Comparison of ENCODE assay signal across 19 mouse cellular contexts in the genomic region with DNA sequence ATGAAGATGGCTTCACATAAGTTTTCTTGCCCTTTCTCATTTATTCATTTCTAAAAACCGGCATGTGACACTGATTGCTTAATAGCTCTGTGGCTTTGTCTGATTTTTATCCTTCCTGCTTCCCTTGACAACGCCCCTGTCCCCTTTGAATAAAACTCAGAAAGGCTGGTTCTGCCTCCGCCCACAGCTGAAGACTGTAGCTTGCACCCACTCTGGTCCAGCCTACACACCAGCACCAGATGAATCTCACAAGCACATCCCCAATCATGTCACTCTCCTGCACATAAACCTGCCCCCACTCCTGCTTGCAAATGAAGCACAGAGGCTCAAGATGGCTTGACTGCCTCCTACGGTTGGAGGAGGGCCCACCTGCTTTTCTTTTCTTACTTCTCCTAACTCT.
DNase-seq lines count a peak whose midpoint lies in the region; TF ChIP-seq lines count a peak whose summit lies in the region.
"Had no signal": no experiment of that assay in that cellular context is flagged by ENCODE, and none has a peak within 500 bp of the region (broad histone marks: within the 10 kb centered on the region; RNA-seq: fewer than 3 reads in every experiment).

No protein-coding gene starts in this region.

- peaks cover 3% of the 10 kb centered on the region; the same call in 1 of the 2 replicates for H3K4me1 ChIP-seq in cortical plate, adult 2 months (ENCODE audit: control insufficient read depth, insufficient read depth, low read length)
- H3K4me1 ChIP-seq: embryonic facial prominence, embryonic 15.5 days; heart, embryonic 15.5 days; hindbrain, embryonic 13.5 days; liver, embryonic 13.5 days; midbrain, embryonic 10.5 days; neural tube, embryonic 15.5 days; stomach, embryonic 15.5 days had no signal

- H3K4me3 ChIP-seq in layer of hippocampus, adult 2 months: no peak overlapping the region
- no peak overlapping the region for H3K4me3 ChIP-seq in cortical plate, adult 2 months (ENCODE audit: insufficient read depth, low read length)
- H3K4me3 ChIP-seq: embryonic facial prominence, embryonic 15.5 days; heart, embryonic 15.5 days; hindbrain, embryonic 13.5 days; liver, embryonic 13.5 days; midbrain, embryonic 10.5 days; neural tube, embryonic 15.5 days; stomach, embryonic 15.5 days had no signal

- TF ChIP-seq CTCF in layer of hippocampus, adult 2 months (conservative IDR thresholded peaks at IDR 0.05): no peak
- no peak for TF ChIP-seq CTCF in cortical plate, adult 2 months (IDR thresholded peaks at IDR 0.05; ENCODE audit: extremely low read depth, insufficient read depth, low read length)

- TF ChIP-seq POLR2A in cortical plate, adult 2 months (IDR thresholded peaks at IDR 0.05; ENCODE audit: extremely low read depth, insufficient read depth, low read length): 0 out of 2 replicates have a peak, but pooled peaks have one; percentile 7

- DNase-seq in layer of hippocampus, adult 2 months (ENCODE audit: low spot score in 2 of 2): peak; percentile 35 to 50
- DNase-seq in layer of hippocampus, postnatal 10 days (ENCODE audit: low spot score in 2 of 2): no peak
- peak; percentile 56 to 62 for DNase-seq in left cerebral cortex, postnatal 14 days (ENCODE audit: low spot score in 2 of 2)
- peak; percentile 80 for DNase-seq in telencephalon, adult 2 months (ENCODE audit: low read depth, low spot score)
- DNase-seq in kidney, postnatal 25 days: no peak
- no peak for DNase-seq in ovary, postnatal 14 days (ENCODE audit: low spot score)
- DNase-seq: cerebellum, adult 11-12 months; gastrocnemius, postnatal 36 days; kidney, adult 11 months; liver, embryonic 13.5 days; lung, postnatal 10 days; thymus, postnatal 4 days had no signal

- intact Hi-C loops in left cerebral cortex, postnatal 14 days (cut with DNase I): no loop called here

- peak overlapping the region; percentile 46; the same call in 1 of the 2 replicates for H3K27ac ChIP-seq in layer of hippocampus, adult 2 months
- no peak overlapping the region for H3K27ac ChIP-seq in cortical plate, adult 2 months (ENCODE audit: insufficient read depth, low read length)
- H3K27ac ChIP-seq: embryonic facial prominence, embryonic 15.5 days; heart, embryonic 15.5 days; hindbrain, embryonic 13.5 days; liver, embryonic 13.5 days; midbrain, embryonic 10.5 days; neural tube, embryonic 15.5 days; stomach, embryonic 15.5 days had no signal

Comparison
In these comparisons a context has a peak if more than half of its experiments do, and no peak if none do; other contexts are left out.
1. DNase-seq: peak in layer of hippocampus, adult 2 months (2 of 2), left cerebral cortex, postnatal 14 days (2 of 2) and telencephalon, adult 2 months (single experiment); none in layer of hippocampus, postnatal 10 days (0 of 2), kidney, postnatal 25 days (0 of 2) and ovary, postnatal 14 days (single experiment).